Mouse (Mus musculus) R1 (cell line): Measurements from ENCODE around the gene Raet1e.
"Not testable (repeated sequence)": the region's sequence is repeated elsewhere in the genome, so short reads cannot be mapped to it uniquely, and the experiment has no call there.

Experiments
- DNase-seq: peaks from one replicate; pipeline ENCODE4 v3.0.0-alpha.2; 2018; ENCODE audit warnings: low read depth, low spot score

The Raet1e gene

DNA sequence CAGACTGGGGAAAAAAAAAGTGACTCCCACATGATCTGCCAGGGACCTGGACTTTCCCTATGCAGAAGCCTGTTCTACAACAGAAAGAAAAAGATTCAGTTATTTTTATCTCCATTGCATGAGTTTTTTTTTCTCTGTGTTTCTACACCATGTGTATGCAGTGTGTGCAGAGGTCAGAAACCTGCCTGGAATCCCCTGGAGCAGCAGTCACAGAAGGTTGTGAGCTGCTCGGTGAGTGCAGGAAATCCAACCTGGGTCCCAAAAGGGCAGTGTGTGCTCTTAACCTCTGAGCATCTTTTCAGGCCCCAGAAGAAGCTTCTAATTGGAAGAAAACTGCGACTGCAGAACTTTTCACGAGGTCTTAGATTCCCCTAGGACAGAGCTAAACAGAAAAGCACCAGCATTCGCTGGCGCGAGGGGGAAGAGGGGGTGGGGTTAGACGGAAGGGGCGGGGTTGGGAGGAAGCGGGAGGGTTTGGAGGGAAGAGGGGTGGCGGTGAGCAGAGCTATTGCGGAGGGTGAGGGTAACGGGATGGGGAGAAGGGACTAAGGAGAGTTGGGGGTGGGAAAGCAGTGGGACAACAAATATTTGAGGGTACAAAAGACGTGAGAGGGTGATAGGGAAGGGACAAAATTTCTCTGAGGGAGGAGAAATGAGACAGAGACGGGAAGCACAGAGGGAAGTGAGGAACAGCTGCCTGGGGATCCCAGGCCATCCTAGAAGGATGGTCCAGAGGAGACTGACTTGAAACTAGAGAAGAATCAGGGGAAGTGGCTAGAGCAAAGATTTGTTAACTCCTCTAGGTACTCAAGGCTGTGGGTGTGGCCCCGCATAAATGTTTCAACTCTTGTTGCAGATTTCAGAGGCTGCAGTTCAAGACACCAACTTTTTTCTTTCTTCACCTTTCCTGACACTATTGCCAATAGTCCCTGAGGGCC lies 203.3 kb downstream of the Raet1e start:
- peak; percentile 64 for DNase-seq

DNA sequence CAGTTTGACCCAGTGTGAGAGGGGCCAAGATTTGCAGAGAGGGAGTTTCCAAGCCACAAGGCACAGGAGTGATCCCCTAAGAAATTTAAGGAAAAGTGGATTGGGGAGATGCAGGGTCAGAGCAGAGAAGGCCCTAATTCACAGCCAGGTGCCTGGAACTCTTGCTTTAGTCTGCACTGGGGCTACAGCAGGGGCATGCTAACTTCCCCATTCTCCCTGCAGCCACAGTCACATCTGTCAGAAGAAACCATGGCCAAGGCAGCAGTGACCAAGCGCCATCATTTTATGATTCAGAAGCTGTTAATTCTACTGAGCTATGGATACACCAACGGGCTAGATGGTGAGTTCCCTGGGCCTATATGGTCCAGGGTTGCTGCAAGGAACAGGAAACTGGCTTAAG lies 204.1 kb downstream of the Raet1e start:
- DNase-seq = not testable (repeated sequence)

DNA sequence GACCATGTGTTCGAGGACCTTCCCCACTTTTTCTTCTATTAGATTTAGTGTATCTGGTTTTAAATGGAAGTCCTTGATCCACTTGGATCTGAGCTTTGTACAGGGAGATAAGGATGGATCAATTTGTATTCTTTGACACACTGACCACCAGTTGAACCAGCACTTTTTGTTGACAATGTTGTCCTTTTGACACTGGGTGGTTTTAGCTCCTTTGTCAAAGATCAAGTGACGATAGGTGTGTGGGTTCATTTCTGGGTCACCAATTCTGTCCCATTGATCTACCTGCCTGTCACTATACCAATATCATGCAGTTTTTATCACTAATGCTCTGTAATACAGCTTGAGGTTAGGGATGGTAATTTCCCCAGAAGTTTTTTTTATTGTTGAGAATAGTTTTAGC lies 206.5 kb downstream of the Raet1e start:
- not testable (repeated sequence) for DNase-seq

DNA sequence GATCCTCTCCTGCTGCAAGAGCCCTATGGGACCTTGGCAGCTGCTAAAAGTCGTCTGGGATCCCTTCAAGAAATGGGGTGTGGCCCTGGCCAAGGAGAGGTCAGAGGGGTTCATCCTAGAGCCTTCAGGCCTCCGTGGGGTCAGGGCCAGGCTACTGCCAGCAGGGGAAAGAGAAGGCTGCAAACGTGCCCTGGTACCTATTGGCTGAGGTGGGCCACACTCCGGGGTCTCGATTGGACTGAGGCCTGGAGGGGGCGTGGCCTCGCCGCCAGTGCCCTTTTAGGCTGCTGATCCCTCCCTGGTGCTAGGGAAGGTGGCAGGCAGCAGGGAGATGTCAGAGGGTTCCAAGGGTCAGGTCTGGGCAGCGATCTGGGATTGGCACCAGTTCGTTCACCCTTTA lies 222.9 kb downstream of the Raet1e start:
- DNase-seq = peak; percentile 49

DNA sequence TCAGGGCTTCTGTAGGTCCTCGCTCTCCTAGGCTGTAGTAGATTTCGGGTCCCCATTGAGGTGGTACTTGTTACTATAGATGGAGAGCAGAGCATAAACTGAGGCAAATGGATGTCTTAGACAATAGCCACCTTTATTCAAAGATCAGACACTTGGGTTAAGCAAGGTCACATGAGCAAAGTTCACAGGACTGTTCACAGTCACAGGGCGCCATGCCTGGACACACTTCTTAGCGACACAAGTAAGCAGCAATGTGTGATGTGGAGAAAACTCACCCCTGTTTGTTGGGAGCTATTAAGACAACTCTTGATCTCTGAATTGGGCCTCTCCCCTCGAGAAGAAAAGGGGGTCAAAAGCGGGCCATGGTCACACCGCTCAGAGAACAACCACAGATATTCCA lies 231.8 kb downstream of the Raet1e start:
- DNase-seq = peak; percentile 52

GRCm38 (mm10) chr10:22391616-22392015 lies 233.2 kb downstream of the Raet1e start:
- not testable (repeated sequence) for DNase-seq

DNA sequence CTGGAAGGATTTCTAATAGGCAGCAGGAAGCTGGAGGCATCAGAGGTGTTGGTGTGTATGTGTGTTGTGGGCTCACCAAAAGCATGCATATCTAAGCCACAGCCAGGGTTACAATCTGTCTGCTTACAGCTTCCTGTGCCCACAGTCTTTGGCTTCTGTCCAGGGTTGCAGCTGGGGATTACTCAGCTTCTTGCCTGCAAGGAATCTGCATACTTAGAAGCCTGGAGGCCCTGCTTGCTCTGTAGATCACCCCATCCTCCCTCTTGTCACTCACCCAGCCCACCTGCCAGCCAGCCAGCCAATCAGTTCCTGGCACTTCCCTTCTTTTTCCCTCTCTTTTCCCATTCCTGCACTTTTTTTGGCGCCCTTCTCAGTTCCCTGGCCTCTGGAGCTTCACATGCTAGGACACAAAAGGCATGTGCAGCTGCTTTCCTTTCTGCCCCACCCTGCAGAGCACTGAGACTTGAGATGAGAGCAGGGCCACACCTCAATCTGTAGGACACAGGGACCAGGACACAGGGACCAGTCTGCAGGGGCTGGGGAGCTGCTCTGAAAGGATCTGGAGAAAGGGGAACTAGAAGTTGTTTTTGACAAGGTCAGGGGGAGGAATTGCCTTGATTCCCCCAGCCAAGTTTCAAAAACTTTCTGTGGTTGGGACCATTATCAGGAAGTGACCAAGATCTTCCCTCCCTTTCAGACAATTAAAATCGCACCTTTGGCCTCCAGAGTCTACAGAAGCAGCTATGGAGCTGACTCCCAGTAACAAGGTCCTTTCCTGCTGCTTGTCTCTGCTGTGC lies 234.9 kb downstream of the Raet1e start:
- not testable (repeated sequence) for DNase-seq

DNA sequence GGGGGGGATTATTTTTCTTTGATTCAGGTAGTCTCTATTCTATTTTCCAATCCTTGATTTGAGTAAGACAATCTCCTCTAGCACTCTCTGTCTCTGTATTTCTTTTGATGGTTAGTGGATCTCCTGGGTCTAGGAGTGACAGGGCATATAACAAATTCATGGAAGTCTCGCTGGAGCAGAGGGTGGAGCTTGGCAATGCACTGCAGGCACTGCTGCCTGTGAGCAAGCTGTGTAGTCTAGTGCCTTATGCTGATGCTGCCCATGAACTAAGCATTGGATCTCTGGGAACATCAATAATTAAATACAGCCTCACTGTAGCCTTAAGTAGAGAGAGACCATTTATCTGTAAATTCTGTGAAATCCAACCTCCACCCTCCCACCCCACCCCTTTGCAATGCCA lies 238.3 kb downstream of the Raet1e start:
- not testable (repeated sequence) for DNase-seq

- peak; percentile 25 for DNase-seq
Observed at GRCm38 (mm10) chr10:22402225-22402917, 244.0 kb downstream of the Raet1e start.

GRCm38 (mm10) chr10:22413702-22414494 lies 255.5 kb downstream of the Raet1e start:
- DNase-seq = not testable (repeated sequence)
